Mouse (Mus musculus) heart, postnatal 36 days (tissue): ENCODE results near the gene Csrp1. TPM values are rescaled to one million over a fixed set of nuclear protein-coding genes. Genes with fewer than 3 reads are reported as not detected.

Experiments used
- DNase-seq, 2 experiments: peaks; one replicate each; pipeline ENCODE4 v3.0.0; 2021 to 2022
- intact Hi-C: fragments of 180-260 bp; cut with DNase I; formaldehyde crosslinking; loops from one replicate; pipeline ENCODE4 v1.15.1; 2025
- total RNA-seq, 2 experiments: library from RNA; stranded (reverse); gene quantifications; 2 replicates each; pipeline ENCODE4 v1.2.3; 2021

The Csrp1 gene
- 10 to 100 TPM; 46.5 to 52.8 TPM for total RNA-seq

GRCm38 (mm10) chr1:135719983-135720382 is at the start of gene Csrp1:
TSS of gene Csrp1 (plus strand) at chr1:135720061.
- intact Hi-C loops: loop anchor here (1.0 to 10.0 kb wide), 3 partner anchors 33 to 225 kb away; no protein-coding TSS in a partner anchor
- no peak for DNase-seq

GRCm38 (mm10) chr1:135670397-135671130 is 49.3 kb upstream of the Csrp1 start:
- peak; percentile 86 to 90 for DNase-seq
- intact Hi-C loops: loop anchor here (1.0 kb wide), 3 partner anchors 29 to 210 kb away; no protein-coding TSS in a partner anchor

GRCm38 (mm10) chr1:135671406-135671805 is 48.5 kb upstream of the Csrp1 start:
- DNase-seq: no peak
- intact Hi-C loops: no loop called here

- intact Hi-C loops: no loop called here
- DNase-seq: peak; percentile 51 to 57
Measured at GRCm38 (mm10) chr1:135671956-135672355, 47.9 kb upstream of the Csrp1 start.

GRCm38 (mm10) chr1:135672374-135672773 is 47.5 kb upstream of the Csrp1 start:
- intact Hi-C loops: no loop called here
- DNase-seq: no peak

- intact Hi-C loops: no loop called here
- DNase-seq: no peak
Measured at GRCm38 (mm10) chr1:135673423-135673822, 46.4 kb upstream of the Csrp1 start.

GRCm38 (mm10) chr1:135675449-135676129 is 44.3 kb upstream of the Csrp1 start:
- intact Hi-C loops: loop anchor here (1.0 kb wide), 1 partner anchor 11 kb away; no protein-coding TSS in a partner anchor

GRCm38 (mm10) chr1:135676247-135676646 is 43.6 kb upstream of the Csrp1 start:
- DNase-seq: no peak
- intact Hi-C loops: no loop called here

More at GRCm38 (mm10) chr1:135675449-135676129, 44.3 kb upstream of the Csrp1 start:
- DNase-seq: no peak

- DNase-seq: no peak
- intact Hi-C loops: no loop called here
Measured at GRCm38 (mm10) chr1:135676938-135677682, 42.8 kb upstream of the Csrp1 start.

- intact Hi-C loops: no loop called here
- DNase-seq: no peak
Measured at GRCm38 (mm10) chr1:135678145-135678544, 41.7 kb upstream of the Csrp1 start.

- no peak for DNase-seq
- intact Hi-C loops: no loop called here
Measured at GRCm38 (mm10) chr1:135680716-135681115, 39.1 kb upstream of the Csrp1 start.

GRCm38 (mm10) chr1:135681122-135681521 is 38.7 kb upstream of the Csrp1 start:
- intact Hi-C loops: no loop called here

GRCm38 (mm10) chr1:135684895-135685294 is 35.0 kb upstream of the Csrp1 start:
- DNase-seq: no peak
- intact Hi-C loops: no loop called here

More at GRCm38 (mm10) chr1:135681122-135681521, 38.7 kb upstream of the Csrp1 start:
- DNase-seq: no peak

- peak in 1 of 2 experiments; percentile 67 for DNase-seq
- intact Hi-C loops: no loop called here
Measured at GRCm38 (mm10) chr1:135685316-135685715, 34.5 kb upstream of the Csrp1 start.

GRCm38 (mm10) chr1:135686792-135687510 is 32.9 kb upstream of the Csrp1 start:
- intact Hi-C loops: loop anchor here (1.0 kb wide), 1 partner anchor 12 kb away; no protein-coding TSS in a partner anchor
- peak; percentile 60 to 71 for DNase-seq

GRCm38 (mm10) chr1:135687771-135688492 is 31.9 kb upstream of the Csrp1 start:
- DNase-seq: peak; percentile 84 to 89
- intact Hi-C loops: loop anchor here (1.0 kb wide), 1 partner anchor 10 kb away; no protein-coding TSS in a partner anchor

- intact Hi-C loops: loop anchor here (1.0 kb wide), 1 partner anchor 10 kb away; no protein-coding TSS in a partner anchor
- DNase-seq: no peak
Measured at GRCm38 (mm10) chr1:135688686-135689085, 31.2 kb upstream of the Csrp1 start.

GRCm38 (mm10) chr1:135690784-135691416 is 29.0 kb upstream of the Csrp1 start:
- intact Hi-C loops: loop anchor here (10.0 kb wide), 1 partner anchor 526 kb away; the partner anchor contains the start of gene Gpr37l1
- DNase-seq: no peak

GRCm38 (mm10) chr1:135691417-135691815 is 28.4 kb upstream of the Csrp1 start:
- DNase-seq: no peak
- intact Hi-C loops: loop anchor here (10.0 kb wide), 1 partner anchor 527 kb away; the partner anchor contains the start of gene Gpr37l1
